Mouse (Mus musculus) hindbrain, embryonic 16.5 days (tissue): ENCODE measurements around the gene Prpf4b. TPM values are rescaled to one million over a fixed set of nuclear protein-coding genes. Genes with fewer than 3 reads are reported as not detected.

Source experiments
- ATAC-seq: fragments of 200-750 bp; cut with Nextera tagmentation; 2 replicates; pipeline ENCODE4 v1.8.0; 2017; ENCODE audit warnings: moderate TSS enrichment, moderate library complexity
- H3K27ac ChIP-seq: fragments of 300-500 bp; sonication (generic); 2 replicates; pipeline ENCODE4 v1.5.1; 2014; ENCODE audit warnings: low read depth, mild to moderate bottlenecking, control low read depth, low read length, moderate library complexity
- H3K27me3 ChIP-seq: fragments of 300-500 bp; sonication (generic); replicated peaks from 2 replicates; pipeline ENCODE4 v1.6.1; 2014; ENCODE audit warnings: low read length; ENCODE audit not compliant: control insufficient read depth, insufficient read depth
- H3K36me3 ChIP-seq: fragments of 300-500 bp; sonication (generic); 2 replicates; pipeline ENCODE4 v1.6.1; 2014; ENCODE audit warnings: mild to moderate bottlenecking, low read length, moderate library complexity, mixed read lengths; ENCODE audit not compliant: control insufficient read depth, insufficient read depth
- H3K4me1 ChIP-seq: fragments of 300-500 bp; sonication (generic); 2 replicates; pipeline ENCODE4 v1.6.1; 2014; ENCODE audit warnings: low read depth, low read length; ENCODE audit not compliant: control insufficient read depth, insufficient read depth
- H3K4me2 ChIP-seq: fragments of 300-500 bp; sonication (generic); 2 replicates; pipeline ENCODE4 v1.6.1; 2014; ENCODE audit warnings: mild to moderate bottlenecking, low read length, control low read depth, moderate library complexity
- H3K4me3 ChIP-seq: fragments of 300-500 bp; sonication (generic); 2 replicates; pipeline ENCODE4 v1.5.1; 2014; ENCODE audit warnings: mild to moderate bottlenecking, low read length, control low read depth, moderate library complexity
- H3K9ac ChIP-seq: fragments of 300-500 bp; sonication (generic); 2 replicates; pipeline ENCODE4 v1.6.1; 2014; ENCODE audit warnings: low read depth, mild to moderate bottlenecking, control low read depth, low read length, moderate library complexity
- H3K9me3 ChIP-seq: fragments of 300-500 bp; sonication (generic); 2 replicates; pipeline ENCODE4 v1.6.1; 2014; ENCODE audit warnings: mild to moderate bottlenecking, low read length, moderate library complexity; ENCODE audit not compliant: control insufficient read depth
- WGBS: fragments of 180-500 bp; shearing (Covaris S2); extraction: QIAGEN DNeasy Blood & Tissue Kit; methylation state at CpG from one replicate; pipeline ENCODE4 v1.1.7; 2014; 5-methylcytosine and 5-hydroxymethylcytosine counted together
- polyA plus RNA-seq: library from polyadenylated mRNA; unstranded; fragments of >200 nt; fragmentation: Nextera tagmentation; extraction: Ambion mirVana; gene quantifications from 2 replicates; pipeline ENCODE4 v1.2.1, GENCODE M21; 2015

The Prpf4b gene
- polyA plus RNA-seq, result 51.4 and 54.6 TPM in 2 replicates

DNA sequence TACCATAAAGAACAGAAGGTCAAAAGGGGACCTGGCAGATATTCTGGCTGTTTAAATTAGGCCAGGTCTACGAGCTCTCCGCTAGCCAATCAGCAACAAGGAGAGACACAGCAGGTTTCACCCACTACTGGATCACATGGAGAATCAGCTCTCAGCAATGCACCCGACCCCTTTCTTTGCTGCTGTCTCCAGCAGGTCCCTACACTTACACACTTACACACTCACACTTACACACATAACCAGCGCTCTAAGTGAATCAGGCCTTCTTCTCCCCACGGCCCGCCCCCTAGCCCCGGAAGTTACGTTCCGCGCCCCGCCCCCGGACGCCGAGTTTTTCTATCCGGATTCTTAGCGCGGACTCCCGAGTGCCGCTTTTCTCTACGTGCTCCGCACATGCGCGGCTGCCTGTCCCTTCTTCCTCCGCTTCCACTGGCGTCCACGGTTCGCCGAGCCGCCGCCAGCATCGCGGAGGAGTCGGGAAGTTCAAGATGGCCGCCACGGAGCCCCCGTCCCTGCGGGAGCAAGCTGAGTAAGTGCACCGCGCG lies at the start of gene Prpf4b:
Gene Prpf4b (plus strand): TSS at position 137 of the 545 bp plus-strand sequence.
- Histone ChIP-seq H3K4me3 (peak within 1 kb of the TSS; percentile 96), H3K9me3 (no peaks in the 10 kb centered on the region), H3K27ac (peak within 1 kb of the TSS; percentile 96), H3K4me2 (peak within 1 kb of the TSS; percentile 74), H3K4me1 (peaks cover 19% of the 10 kb centered on the region), H3K27me3 (no peaks in the 10 kb centered on the region), H3K9ac (peak within 1 kb of the TSS; percentile 93), H3K36me3 (no peaks in the 10 kb centered on the region)
- ATAC-seq, result peak; percentile 85
- WGBS, result 1% methylated on average over 37 of the region's 40 CpGs

DNA sequence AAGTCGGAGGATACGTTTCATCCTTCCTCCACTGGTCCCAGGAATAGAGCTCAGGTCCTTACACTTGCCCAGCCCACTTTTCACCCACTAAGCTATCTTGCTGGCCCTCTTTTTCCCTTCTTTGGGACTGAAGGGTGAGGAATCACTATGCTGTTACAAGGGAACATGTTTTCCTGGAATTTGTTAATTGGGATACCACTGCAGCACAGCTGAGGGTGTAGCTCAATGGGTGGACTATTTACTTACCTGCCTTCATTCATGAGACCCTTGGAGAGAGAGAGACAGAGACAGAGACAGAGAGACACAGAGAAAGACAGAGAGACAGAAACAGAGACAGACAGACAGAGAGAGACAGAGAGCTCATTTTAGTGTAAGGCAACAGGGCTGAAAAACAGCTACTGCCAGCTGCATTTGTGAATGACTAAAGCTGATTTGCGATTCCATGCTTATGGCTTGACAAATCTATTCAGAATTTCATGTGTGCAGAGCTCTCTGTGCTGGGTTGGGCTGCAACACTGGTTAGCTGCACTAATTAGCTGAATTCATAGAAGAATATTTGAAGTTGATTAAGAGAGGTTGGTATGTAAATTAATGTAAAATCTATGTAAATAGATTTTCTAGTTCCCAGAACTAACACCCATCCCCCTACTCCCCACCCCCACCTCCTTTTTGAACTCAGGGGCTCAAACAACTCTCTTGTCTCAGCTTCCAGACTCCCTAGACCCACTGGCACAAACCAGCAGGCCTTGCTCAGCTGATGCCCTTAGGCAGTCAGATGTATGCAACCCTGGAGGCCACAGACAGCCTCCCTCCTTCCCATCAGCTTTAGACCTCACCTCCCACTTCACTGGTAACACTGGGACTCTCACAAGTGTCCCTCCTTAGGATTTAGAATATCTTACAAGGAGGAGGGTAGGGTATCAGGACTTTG lies 48.1 kb upstream of the Prpf4b start:
- no peak overlapping the region for H3K4me2 ChIP-seq
- H3K36me3 ChIP-seq, result no peaks in the 10 kb centered on the region
- no peak overlapping the region for H3K9ac ChIP-seq
- H3K27ac ChIP-seq, result no peak overlapping the region
- H3K4me1 ChIP-seq, result no peaks in the 10 kb centered on the region
- H3K9me3 ChIP-seq, result no peaks in the 10 kb centered on the region
- ATAC-seq, result no peak
- no peaks in the 10 kb centered on the region for H3K27me3 ChIP-seq
- no peak overlapping the region for H3K4me3 ChIP-seq
- WGBS, result 76% methylated on average over 3 of the region's 3 CpGs

DNA sequence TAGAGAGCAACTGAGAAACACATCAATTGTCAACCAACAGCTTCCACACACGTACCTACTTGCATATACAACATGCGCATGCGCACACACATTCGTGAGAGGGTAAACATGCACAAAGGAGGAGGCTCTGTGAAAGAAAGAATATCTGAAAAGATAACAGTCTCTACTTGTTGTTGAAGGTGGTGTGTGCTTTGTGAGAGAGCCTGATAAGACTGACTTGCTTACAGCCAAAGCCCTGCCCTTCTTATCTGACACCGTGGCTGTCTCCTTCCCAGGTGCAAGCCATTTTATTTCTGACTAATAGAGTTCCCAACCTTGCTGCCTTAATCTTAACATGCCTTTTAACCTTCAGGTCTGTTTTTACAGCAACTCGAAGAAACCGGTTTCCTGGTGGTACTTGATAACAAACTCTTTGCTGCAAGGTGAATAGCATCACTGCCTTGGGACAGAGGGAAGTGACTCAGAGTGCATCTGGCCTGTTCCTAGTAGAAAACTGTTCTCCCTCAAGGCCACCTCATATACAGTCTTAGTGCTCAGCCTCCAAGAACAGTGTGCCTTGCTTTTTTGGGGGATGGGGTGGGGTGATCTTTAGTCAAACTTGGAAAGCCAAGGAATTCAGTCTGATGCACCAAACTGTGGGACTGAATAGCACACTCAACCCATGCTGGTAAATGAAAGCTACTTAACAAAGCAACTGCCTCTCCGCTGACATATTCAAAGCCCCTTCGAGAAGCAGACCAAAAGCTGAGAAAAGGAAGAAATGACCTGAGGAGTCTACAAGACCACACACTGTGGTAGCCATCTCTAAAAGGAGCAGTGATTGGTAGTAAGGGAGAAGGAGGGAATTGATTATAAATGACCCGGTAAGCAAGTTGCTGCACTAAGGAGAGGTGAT lies 46.9 kb upstream of the Prpf4b start:
- H3K27ac ChIP-seq, result no peak overlapping the region
- ATAC-seq, result no peak
- H3K4me2 ChIP-seq, result no peak overlapping the region
- H3K9ac ChIP-seq, result no peak overlapping the region
- H3K36me3 ChIP-seq, result no peaks in the 10 kb centered on the region
- H3K4me3 ChIP-seq, result no peak overlapping the region
- H3K9me3 ChIP-seq, result no peaks in the 10 kb centered on the region
- H3K27me3 ChIP-seq, result no peaks in the 10 kb centered on the region
- no peaks in the 10 kb centered on the region for H3K4me1 ChIP-seq
- 64% methylated on average over 10 of the region's 10 CpGs for whole genome bisulfite sequencing

DNA sequence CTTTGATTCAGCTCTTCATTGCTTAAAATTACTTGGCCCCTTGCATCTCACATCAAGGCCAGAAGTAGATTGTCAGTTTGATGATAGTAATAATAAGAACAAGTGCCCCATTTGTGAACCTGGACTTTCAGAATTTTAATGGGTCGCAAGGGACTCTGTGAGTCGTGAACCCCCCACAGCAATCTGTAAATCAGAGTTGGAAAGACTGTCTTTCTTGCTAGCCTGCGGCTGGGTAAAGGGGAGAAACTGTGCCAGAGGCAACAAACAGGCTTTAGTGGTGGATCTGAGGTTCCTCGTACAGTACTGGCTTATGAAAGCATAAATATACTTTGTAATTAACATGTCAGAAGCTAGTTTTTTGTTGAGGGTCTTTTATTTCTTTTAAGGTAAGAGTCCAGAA lies 32.3 kb upstream of the Prpf4b start:
- Histone ChIP-seq H3K9ac (no peak overlapping the region), H3K4me1 (no peaks in the 10 kb centered on the region), H3K27me3 (no peaks in the 10 kb centered on the region), H3K4me3 (no peak overlapping the region), H3K36me3 (no peaks in the 10 kb centered on the region), H3K27ac (no peak overlapping the region), H3K4me2 (no peak overlapping the region), H3K9me3 (no peaks in the 10 kb centered on the region)
- WGBS, result 89% methylated on average over 4 of the region's 4 CpGs
- ATAC-seq, result no peak

DNA sequence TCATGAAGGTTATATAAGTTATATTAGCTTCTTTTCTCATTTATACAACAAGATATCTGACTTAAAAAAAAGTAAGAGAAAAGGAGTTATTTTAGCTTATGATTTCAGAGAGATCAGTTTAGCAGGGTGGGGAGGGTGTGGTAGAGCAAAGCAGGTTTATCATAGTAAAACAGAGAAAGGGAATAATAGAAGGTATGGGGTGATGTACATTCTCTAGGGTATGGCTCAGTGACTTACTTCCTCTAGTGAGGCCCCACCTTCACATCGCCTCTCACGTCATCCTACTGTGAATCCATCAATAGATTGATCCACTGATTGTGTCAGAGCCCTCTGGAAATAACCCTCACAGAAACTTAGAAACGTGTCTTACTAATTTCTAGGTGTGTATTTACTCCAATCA lies 24.3 kb upstream of the Prpf4b start:
- H3K4me3 ChIP-seq, result no peak overlapping the region
- no peaks in the 10 kb centered on the region for H3K4me1 ChIP-seq
- H3K9ac ChIP-seq, result no peak overlapping the region
- no peak overlapping the region for H3K4me2 ChIP-seq
- ATAC-seq, result no peak
- H3K27me3 ChIP-seq, result no peaks in the 10 kb centered on the region
- peaks cover 21% of the 10 kb centered on the region for H3K9me3 ChIP-seq
- H3K27ac ChIP-seq, result no peak overlapping the region
- WGBS, result 96% methylated on average over 3 of the region's 3 CpGs
- H3K36me3 ChIP-seq, result no peaks in the 10 kb centered on the region

DNA sequence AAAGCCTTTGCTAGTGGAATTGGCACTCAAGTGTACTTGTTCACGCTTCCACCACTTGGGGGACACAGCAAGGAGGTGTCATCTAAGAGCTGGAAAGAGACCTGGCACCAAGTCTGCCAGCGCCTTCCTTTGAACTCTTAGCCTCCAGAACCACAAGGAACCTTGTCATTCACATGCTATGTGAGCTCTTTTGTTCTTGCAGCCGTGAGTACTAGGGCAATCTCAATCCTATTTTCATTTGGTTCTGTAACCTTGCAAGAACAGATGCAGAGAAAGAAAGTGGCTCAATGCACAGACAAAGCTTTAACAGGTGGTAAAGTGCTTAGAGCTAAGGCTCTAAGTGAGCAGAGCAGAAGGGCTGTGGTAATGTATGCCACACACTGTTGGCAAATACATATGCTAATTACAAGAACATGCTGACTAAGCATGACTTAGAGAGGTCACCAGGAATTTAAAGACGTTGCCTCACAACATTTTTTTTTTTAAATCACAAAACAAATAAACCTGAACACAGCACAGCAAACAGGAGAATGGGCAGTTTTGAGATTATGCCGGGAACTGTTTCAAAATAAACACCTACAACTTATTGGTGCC lies 23.8 kb upstream of the Prpf4b start:
- H3K9ac ChIP-seq, result no peak overlapping the region
- ATAC-seq, result no peak
- no peaks in the 10 kb centered on the region for H3K27me3 ChIP-seq
- no peak overlapping the region for H3K4me3 ChIP-seq
- no peaks in the 10 kb centered on the region for H3K4me1 ChIP-seq
- H3K36me3 ChIP-seq, result no peaks in the 10 kb centered on the region
- H3K4me2 ChIP-seq, result no peak overlapping the region
- 72% methylated on average over 5 of the region's 5 CpGs for WGBS
- peaks cover 21% of the 10 kb centered on the region for H3K9me3 ChIP-seq
- no peak overlapping the region for H3K27ac ChIP-seq

DNA sequence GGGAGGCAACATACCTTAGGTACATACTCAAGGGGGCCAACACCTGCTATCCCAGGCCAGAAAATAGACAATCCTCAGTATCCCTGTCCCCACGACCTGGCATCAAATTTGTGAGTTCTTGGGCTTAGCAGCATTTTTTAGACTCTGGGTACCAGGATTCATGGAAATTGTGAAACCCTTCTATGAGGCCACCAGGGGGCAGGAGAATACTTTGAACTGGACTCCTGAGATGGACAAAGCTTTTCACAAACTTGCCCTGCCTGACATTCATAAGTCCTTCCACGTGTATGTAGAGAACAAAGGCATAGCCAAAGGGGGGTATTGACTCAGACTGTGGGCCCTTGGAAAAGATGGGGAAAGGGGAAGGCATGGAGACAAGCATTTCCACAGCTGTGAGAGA lies 17.6 kb upstream of the Prpf4b start:
- WGBS, result 31% methylated on average over 2 of the region's 2 CpGs
- Histone ChIP-seq H3K4me2 (no peak overlapping the region), H3K9ac (no peak overlapping the region), H3K27me3 (no peaks in the 10 kb centered on the region), H3K9me3 (peaks cover 21% of the 10 kb centered on the region), H3K4me3 (no peak overlapping the region), H3K36me3 (no peaks in the 10 kb centered on the region), H3K27ac (no peak overlapping the region), H3K4me1 (no peaks in the 10 kb centered on the region)
- ATAC-seq, result no peak

DNA sequence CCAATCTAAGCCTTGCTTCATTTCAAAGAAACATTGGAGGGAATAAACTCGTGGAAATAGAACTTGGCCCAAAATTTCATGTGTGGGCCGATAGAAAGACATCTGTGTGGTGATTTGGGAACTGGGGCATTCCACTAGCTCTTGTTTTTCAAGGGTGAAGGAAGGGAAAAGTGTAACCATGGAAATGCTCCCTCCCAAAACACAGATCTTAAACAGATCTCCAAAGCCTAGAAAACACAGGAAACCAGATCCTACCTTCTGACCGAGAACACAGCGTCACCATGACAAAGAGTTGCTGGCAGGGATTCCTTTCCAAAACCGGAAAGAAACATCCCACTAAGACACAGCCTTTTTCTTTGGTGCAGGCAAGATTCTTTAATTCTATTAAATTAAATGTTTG lies 15.7 kb upstream of the Prpf4b start:
- 80% methylated on average over 5 of the region's 5 CpGs for WGBS
- Histone ChIP-seq H3K36me3 (no peaks in the 10 kb centered on the region), H3K9ac (no peak overlapping the region), H3K4me1 (no peaks in the 10 kb centered on the region), H3K4me3 (no peak overlapping the region), H3K27me3 (no peaks in the 10 kb centered on the region), H3K4me2 (no peak overlapping the region), H3K9me3 (peaks cover 7% of the 10 kb centered on the region), H3K27ac (no peak overlapping the region)
- no peak for ATAC-seq
